Mouse (Mus musculus) splenic B cell, adult 2 months (primary cell): Measurements from ENCODE around the gene Naif1.
"Not testable (repeated sequence)": the region's sequence is repeated elsewhere in the genome, so short reads cannot be mapped to it uniquely, and the experiment has no call there.

Experiments
- DNase-seq: peaks from one replicate; pipeline ENCODE4 v3.0.0-alpha.2; 2011; ENCODE audit warnings: low read depth, low spot score
- H3K27me3 ChIP-seq: 2 replicates; pipeline ENCODE4 v1.6.1; 2012; ENCODE audit warnings: mild to moderate bottlenecking, low read length, moderate library complexity, mixed read lengths; ENCODE audit not compliant: control insufficient read depth, poor library complexity, insufficient read depth, severe bottlenecking
- H3K36me3 ChIP-seq: 2 replicates; pipeline ENCODE4 v1.6.1; 2012; ENCODE audit warnings: mild to moderate bottlenecking, low read length, moderate library complexity, mixed read lengths; ENCODE audit not compliant: control insufficient read depth, poor library complexity, insufficient read depth, severe bottlenecking

Naif1 gene

DNA sequence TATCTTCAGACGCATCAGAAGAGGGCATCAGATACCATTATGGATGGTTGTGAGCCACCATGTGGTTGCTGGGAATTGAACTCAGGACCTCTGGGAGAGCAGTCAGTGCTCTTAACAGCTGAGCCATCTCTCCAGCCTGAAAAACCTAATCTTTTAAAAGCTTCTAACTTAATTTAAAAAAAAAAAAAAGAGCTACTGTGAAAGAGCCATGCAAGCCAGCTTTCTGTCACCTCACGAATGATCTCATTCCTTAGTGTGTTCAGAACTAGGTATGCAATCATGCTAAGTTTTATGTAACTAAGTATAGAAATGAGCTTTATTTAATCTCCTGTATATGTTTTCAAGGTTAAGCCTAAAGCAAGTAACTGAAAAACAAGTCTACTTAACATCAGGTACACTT lies 9.4 kb downstream of the Naif1 start:
- Histone ChIP-seq H3K27me3 (no peaks in the 10 kb centered on the region), H3K36me3 (no peaks in the 10 kb centered on the region; the same call in 1 of the 2 replicates)
- no peak for DNase-seq

DNA sequence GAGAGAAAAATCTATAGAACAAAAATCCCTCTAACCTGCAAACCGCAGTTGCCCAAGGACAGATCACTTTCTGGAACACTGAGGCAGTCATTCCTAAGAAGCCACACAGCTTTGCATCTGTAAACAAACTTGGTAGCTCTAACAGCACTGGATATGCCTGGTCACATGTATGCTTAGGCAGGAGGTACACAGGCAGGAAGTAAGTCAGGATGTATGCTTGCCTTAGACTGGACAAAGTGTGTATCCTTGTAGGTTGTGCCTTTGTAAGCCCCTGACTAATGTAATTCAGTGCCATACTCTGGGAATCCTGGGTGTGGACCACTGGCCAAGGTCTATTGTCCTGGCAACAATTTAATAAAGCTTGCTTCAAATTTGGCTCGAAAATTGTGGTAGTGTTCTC lies 13.5 kb downstream of the Naif1 start:
- DNase-seq = no peak
- H3K36me3 ChIP-seq = no peaks in the 10 kb centered on the region
- H3K27me3 ChIP-seq = no peaks in the 10 kb centered on the region

DNA sequence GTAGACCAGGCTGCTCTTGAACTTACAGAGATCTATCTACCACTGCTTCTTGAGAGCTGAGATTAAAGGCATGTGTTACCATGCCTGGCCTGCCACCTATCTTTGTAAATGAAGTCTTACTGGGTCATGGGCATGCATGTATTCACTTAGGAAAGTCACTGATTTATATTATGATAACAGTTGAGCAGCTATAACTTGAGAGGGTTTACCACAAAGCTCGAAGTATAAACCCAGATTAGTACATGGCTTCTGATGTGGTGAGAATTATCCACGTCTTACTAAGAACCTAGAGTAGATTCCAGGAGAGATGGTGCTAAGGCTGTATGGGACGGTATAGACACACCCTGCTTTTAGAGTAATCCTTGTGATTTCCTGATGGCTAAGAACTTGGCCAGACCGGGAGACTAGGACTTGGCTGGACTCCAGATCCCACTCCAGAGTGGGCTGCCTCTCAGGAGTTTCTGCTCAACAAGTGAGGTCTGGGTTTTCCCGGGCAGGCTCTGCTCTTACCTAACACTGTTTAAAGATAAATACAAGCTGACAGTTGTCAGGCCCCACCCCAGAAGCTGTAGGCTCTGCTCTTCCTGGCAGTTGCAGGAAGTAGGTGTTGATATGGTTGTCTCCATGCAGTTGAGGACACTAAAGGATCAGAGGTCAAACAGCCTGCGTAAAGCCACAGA lies 14.1 kb downstream of the Naif1 start:
- Histone ChIP-seq H3K36me3 (no peaks in the 10 kb centered on the region), H3K27me3 (no peaks in the 10 kb centered on the region)
- DNase-seq = no peak

DNA sequence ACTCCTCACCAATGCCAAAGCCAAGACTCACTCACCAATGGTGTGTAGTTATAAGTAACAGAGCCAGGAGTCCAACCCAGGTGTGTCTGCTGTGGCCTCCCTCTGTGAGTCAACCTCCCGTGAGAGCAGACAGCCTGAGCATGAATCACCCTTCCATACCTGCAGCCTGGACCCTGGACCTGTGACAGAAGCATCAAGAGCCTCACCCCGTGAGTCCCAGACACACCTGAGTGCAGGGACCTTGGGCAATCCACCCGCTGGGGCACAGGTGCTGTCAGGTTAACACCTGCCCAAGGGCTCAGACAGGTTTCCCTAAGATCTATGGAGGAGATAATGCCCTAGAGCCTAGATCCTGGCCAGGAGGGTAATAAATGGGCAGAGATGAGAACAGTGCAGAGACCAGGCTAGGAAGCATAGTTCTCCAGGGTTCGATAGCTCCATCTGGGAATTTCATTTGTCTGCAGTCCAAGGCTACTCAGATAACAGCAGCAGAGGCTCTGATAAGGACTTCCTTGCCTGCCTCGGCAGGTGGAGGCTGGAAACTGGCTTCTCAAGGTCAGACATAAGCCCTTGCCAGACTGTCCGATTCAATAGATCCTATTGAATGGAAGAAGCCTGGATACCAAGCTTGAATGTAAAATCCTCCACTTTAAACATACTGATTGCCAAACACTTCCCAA lies 20.9 kb downstream of the Naif1 start:
- no peak for DNase-seq
- H3K27me3 ChIP-seq = no peaks in the 10 kb centered on the region
- H3K36me3 ChIP-seq = no peaks in the 10 kb centered on the region

DNA sequence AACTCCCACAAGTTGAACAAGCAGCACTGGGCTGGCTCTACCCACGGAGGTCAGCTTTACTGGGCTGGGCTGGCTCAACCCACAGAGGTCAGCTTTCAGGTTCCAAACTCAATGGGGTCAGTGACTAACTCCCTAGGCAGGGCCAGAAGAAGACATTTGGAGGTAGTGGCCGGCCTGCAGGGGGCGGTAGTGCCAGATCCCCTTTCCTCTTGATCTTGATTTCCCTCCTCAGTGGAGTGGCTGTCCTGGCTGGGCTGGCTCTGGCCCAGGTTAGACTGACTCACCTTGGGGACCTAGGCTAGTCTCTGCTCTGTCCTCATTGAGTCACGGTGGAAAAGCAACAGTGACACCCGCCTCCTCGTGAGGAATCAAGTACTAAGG lies 21.4 kb downstream of the Naif1 start:
- no peaks in the 10 kb centered on the region for H3K36me3 ChIP-seq
- no peaks in the 10 kb centered on the region for H3K27me3 ChIP-seq
- DNase-seq = peak; percentile 49

DNA sequence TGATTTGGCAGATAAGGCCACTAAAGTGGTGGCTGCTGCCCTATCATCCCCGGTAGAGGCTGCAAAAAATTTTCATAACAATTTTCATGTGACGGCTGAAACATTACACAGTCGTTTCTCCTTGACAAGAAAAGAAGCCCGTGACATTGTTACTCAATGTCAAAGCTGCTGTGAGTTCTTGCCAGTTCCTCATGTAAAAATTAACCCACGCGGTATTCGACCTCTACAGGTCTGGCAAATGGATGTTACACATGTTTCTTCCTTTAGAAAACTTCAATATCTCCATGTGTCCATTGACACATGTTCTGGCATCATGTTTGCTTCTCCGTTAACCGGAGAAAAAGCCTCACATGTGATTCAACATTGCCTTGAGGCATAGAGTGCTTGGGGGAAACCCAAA lies 25.1 kb downstream of the Naif1 start:
- H3K27me3 ChIP-seq, H3K36me3 ChIP-seq: not testable (repeated sequence)

DNA sequence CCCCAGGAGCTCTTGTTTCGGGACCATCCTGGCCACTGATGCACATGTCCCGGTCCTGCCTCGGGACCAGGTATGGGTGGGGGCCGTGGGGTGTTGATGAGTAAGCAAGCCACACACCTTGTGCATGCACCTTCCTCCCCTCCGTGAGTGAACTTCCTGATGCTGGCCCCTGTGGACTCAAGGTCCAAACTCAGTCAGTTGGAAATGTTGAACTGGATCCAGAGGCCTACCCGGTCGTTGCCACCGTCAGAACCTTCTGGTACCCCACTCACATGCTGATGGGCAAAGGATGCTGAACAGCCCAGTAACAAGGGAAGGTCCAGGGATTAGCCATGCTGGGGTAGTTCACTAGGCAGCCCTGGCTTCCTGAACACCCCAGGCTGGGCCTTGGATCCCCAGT lies 32.1 kb downstream of the Naif1 start:
- no peaks in the 10 kb centered on the region for H3K36me3 ChIP-seq
- H3K27me3 ChIP-seq = no peaks in the 10 kb centered on the region
- DNase-seq = no peak

More for the DNA sequence above, 25.1 kb downstream of the Naif1 start:
- not testable (repeated sequence) for DNase-seq

DNA sequence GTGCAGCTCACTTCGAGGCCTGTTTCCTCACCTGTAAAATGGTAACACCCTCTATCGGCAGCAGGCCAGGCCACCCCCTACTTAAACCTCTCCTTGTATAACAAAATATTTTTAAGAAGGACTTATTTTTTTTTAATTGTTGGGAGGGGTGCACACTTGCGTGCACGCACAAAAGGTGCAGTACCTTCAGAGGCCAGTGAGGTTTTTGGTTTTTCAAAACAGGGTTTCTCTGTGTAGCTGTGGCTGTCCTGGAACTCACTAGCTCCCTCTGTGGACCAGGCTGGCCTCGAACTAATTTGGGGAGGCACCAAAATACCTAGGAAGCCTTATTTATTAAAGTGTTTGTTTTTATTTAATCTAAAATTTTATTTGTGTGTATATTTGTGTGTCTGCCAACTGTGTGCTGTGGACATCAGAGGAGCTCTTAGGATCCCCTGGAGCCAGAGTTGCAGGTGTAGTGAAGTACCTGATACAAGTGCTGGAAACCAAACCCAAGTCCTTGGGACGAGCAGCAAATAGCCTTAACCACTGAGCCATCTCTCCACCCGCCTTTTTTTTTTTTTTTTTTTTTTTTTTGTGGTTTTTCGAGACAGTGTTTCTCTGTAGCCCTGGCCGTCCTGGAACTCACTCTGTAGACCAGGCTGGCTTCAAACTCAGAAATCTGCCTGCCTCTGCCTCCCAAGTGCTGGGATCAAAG lies 33.1 kb downstream of the Naif1 start:
- Histone ChIP-seq H3K27me3 (no peaks in the 10 kb centered on the region), H3K36me3 (no peaks in the 10 kb centered on the region)
- peak; percentile 42 for DNase-seq

DNA sequence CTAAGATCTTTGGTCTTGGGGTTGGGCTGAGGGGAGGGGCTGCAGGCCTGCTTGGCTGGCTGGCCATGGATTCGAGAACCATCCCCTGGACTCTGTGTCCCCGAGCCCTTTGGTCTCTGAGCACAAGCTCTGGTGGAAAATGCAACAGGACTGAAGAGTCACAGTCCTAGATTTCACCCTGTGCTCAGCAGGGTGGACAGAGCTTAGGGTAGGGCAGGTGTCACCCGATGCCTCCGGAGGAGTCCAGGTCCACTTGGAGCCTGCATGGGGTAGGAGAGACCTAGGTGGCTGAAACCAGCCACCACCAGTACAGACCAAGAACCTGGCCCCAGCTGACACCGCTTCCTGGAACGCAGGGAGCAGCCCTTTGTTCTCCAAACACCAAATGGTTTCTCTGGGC lies 34.7 kb downstream of the Naif1 start:
- no peaks in the 10 kb centered on the region for H3K27me3 ChIP-seq
- no peaks in the 10 kb centered on the region for H3K36me3 ChIP-seq
- no peak for DNase-seq

DNA sequence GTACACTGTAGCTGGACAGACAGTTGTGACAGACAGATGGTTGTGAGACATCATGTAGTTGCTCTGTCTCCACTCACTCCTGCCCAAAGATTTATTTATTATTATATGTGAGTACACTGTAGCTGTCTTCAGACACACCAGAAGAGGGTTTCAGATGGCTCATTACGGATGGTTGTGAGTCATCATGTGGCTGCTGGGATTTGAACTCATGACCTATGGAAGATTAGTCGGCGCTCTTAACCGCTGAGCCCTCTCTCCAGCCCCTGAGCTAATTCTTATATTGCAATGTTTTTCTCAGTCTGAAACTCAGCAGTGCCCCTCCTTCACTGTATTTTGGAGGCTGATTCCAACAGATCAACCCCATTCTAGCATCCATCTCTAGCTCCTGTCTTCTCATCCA lies 35.5 kb downstream of the Naif1 start:
- no peak for DNase-seq
- no peaks in the 10 kb centered on the region for H3K27me3 ChIP-seq
- no peaks in the 10 kb centered on the region for H3K36me3 ChIP-seq

DNA sequence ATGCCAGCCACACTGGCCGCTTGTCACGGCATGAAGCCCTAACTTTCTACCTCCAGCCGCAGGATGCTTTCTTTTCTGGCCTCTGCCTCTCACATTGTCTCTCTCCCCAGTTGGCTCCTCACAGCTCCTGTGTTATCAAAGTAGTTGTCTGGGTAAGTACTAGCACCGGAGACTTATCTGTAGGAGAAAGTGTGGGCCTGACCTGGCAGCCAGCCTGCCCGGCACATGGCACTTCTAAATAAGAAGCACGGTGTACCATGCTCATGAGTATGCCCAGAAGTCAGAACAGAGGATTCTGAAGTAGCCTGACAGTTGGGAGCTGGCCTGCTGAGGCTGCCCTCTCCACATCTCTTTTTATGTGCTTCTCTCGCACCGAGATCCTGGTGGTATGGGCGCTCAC lies 35.9 kb downstream of the Naif1 start:
- Histone ChIP-seq H3K27me3 (no peaks in the 10 kb centered on the region), H3K36me3 (no peaks in the 10 kb centered on the region)
- no peak for DNase-seq

DNA sequence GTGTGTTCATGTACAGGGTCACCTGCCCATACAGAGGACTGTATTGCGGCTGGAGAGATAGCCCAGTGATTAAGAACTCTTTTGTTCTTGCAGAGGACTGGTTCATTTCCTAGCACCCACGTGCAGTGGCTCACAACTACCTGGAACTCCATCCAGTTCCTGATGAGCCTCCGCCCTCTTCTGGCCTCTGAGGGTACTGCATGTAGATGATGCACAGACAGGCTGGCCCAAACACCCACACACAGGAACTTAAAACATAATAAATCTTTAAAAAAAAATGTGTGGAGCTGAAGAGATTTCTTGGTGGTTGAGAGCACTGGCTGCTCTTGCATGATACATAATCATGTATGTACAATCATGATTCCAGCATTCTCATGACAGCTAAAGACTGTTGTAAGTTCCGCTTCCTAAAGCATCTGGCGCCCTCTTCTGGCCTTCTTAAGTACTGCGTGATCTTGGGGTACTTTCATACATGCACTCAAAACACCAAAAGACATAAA lies 36.9 kb downstream of the Naif1 start:
- DNase-seq = peak; percentile 94
- Histone ChIP-seq H3K36me3 (no peaks in the 10 kb centered on the region), H3K27me3 (no peaks in the 10 kb centered on the region)

DNA sequence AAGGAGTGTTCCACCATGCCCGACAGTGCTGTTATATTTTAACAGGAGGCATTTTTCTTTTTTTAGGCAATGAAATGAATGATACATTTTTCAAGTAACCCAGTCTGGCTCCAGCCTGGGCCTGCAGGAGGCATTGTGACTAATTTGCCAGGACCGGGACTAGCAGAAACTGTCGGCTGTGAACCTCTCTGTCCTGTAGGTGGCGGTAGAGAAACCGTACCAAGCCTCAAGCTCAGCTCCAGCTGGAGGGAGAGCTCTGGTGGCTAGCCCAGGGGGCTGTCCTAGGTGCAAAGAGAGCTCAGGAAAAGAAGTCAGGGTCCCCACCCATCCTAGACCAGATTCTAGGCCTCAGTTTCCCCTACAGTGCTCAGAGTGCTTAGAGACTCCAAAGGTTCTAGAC lies 38.4 kb downstream of the Naif1 start:
- Histone ChIP-seq H3K36me3 (no peaks in the 10 kb centered on the region), H3K27me3 (no peaks in the 10 kb centered on the region)
- peak; percentile 90 for DNase-seq

DNA sequence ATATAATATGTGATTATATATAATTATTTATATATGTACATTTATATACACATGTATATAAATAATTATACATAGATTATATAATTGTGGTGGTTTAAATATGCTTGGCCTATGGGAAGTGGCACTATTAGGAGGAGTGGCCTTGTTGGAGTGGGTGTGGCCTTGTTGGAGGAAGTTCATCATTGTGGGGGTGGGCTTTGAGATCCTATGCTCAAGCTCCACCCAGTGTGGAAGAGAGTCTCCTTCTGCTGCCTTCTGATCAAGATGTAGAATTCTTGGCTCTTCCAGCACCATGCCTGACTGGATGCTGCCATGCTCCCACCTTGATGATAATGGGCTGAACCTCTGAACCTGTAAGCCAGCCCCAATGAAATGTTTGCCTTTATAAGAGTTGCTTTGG lies 40.5 kb downstream of the Naif1 start:
- DNase-seq, H3K36me3 ChIP-seq, H3K27me3 ChIP-seq: not testable (repeated sequence)

DNA sequence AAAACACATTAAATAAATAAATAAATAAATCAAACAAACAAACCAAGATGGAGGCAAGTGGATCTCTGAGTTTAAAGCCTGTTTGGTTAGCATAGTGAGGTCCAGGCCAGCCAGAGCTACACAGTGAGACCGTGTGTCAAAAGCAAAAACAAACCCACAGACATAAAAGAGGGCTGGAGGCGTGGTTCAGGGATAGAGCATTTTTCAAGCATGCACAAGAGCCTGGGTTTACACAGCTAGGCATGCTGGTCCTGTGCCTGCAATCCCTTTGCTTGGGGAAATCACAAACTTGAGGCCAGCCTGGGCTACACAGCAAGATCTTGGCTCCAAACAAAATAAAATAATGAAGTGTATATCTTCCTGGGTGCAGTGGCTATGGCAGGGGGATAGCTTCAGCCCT lies 42.4 kb downstream of the Naif1 start:
- no peaks in the 10 kb centered on the region for H3K27me3 ChIP-seq
- H3K36me3 ChIP-seq = no peaks in the 10 kb centered on the region
- no peak for DNase-seq
